Comparison of ENCODE assay signal across 8 mouse cellular contexts in genomic region chr19:37174116-37174715, GRCm38 (mm10). TPM values are rescaled to one million over a fixed set of nuclear protein-coding genes. Genes with fewer than 3 reads are reported as not detected.
DNase-seq lines count a peak whose midpoint lies in the region; ATAC-seq and TF ChIP-seq lines count a peak whose summit lies in the region.

No protein-coding gene starts in this region.

- peak overlapping the region; percentile 98 for H3K4me2 ChIP-seq in forebrain, embryonic 11.5 days (ENCODE audit: low read depth, low read length, severe bottlenecking)

- peaks cover 0 to 2% of the 10 kb centered on the region in 2 experiments; a peak in 1 of 4 replicates for H3K36me3 ChIP-seq in MEL (ENCODE audit: control insufficient read depth in 1 of 2, insufficient read depth in 2 of 2, low read length in 2 of 2)
- H3K36me3 ChIP-seq in forebrain, embryonic 11.5 days (ENCODE audit: control insufficient read depth, insufficient read depth, low read length) = no peaks in the 10 kb centered on the region

- H3K27me3 ChIP-seq in MEL (ENCODE audit: control insufficient read depth in 1 of 2, insufficient read depth in 2 of 2, low read length in 2 of 2) = no peaks in the 10 kb centered on the region
- peaks cover 11% of the 10 kb centered on the region for H3K27me3 ChIP-seq in forebrain, embryonic 11.5 days (ENCODE audit: control insufficient read depth, insufficient read depth, low read length)

- H3K9ac ChIP-seq in MEL (ENCODE audit: control insufficient read depth, low read depth, low read length, poor library complexity, severe bottlenecking) = peak overlapping the region; percentile 61
- peak overlapping the region; percentile 63 for H3K9ac ChIP-seq in forebrain, embryonic 11.5 days (ENCODE audit: low read length)

- no peak for TF ChIP-seq RAD21 in MEL (IDR thresholded peaks at IDR 0.05; ENCODE audit: low read depth, low read length)

- no peak for TF ChIP-seq POLR2A in MEL (IDR thresholded peaks at IDR 0.05; ENCODE audit: control insufficient read depth in 1 of 2, insufficient read depth in 1 of 2, low read depth in 1 of 2, low read length in 2 of 2, poor library complexity in 1 of 2)

- WGBS in forebrain, embryonic 11.5 days = under 1% methylated on average over 62 of the region's 70 CpGs

- no peaks in the 10 kb centered on the region; the same call in 1 of the 2 replicates for H3K79me2 ChIP-seq in MEL (ENCODE audit: control insufficient read depth, insufficient read depth, low read length, poor library complexity)

- no peak for TF ChIP-seq CTCF in MEL (IDR thresholded peaks at IDR 0.05 in 2 of 3, conservative IDR thresholded peaks at IDR 0.05 in 1 of 3; ENCODE audit: control insufficient read depth in 1 of 3, insufficient read depth in 1 of 3, low read depth in 2 of 3, low read length in 3 of 3, poor library complexity in 1 of 3, severe bottlenecking in 1 of 3)

- DNase-seq in MEL (ENCODE audit: low read depth, low spot score) = no peak
- DNase-seq in brain, adult 2 months (ENCODE audit: low read depth, low spot score) = peak; percentile 66
- peak; percentile 78 for DNase-seq in forebrain, embryonic 11.5 days (ENCODE audit: low spot score)
- peak; percentile 63 to 68 for DNase-seq in heart, postnatal 14 days
- DNase-seq in layer of hippocampus, adult 9-11 months = peak; percentile 54
- peak; percentile 44 for DNase-seq in lung, postnatal 14 days
- DNase-seq in ovary, postnatal 14 days (ENCODE audit: low spot score) = peak; percentile 51
- DNase-seq in urinary bladder, postnatal 36 days (ENCODE audit: low spot score in 2 of 2) = peak; percentile 22 to 24

- TF ChIP-seq EP300 in MEL (IDR thresholded peaks at IDR 0.05; ENCODE audit: low read depth in 1 of 2, low read length in 2 of 2) = no peak

- no peaks in the 10 kb centered on the region for H3K9me3 ChIP-seq in MEL (replicated peaks; ENCODE audit: insufficient read depth, low read length)
- no peaks in the 10 kb centered on the region for H3K9me3 ChIP-seq in forebrain, embryonic 11.5 days (ENCODE audit: control insufficient read depth, low read length)

- H3K4me3 ChIP-seq in MEL (ENCODE audit: control insufficient read depth in 1 of 2, insufficient read depth in 1 of 2, low read depth in 2 of 2, low read length in 2 of 2) = peak overlapping the region; percentile 80 to 91
- H3K4me3 ChIP-seq in forebrain, embryonic 11.5 days (ENCODE audit: low read depth, low read length) = peak overlapping the region; percentile 69

- peaks cover 2 to 6% of the 10 kb centered on the region in 2 experiments; a peak in 2 of 4 replicates for H3K4me1 ChIP-seq in MEL (ENCODE audit: control insufficient read depth in 1 of 2, insufficient read depth in 2 of 2, low read length in 2 of 2)
- peaks cover 7% of the 10 kb centered on the region; the same call in 1 of the 2 replicates for H3K4me1 ChIP-seq in forebrain, embryonic 11.5 days (replicated peaks; ENCODE audit: control insufficient read depth, insufficient read depth, low read length)

- intact Hi-C loops in heart, postnatal 14 days (cut with DNase I) = loop anchor here (2.0 to 5.0 kb wide), 3 partner anchors 33 to 97 kb away; partner anchors contain the start of gene March5

- peak; percentile 64 for ATAC-seq in forebrain, embryonic 11.5 days (replicated peaks; ENCODE audit: low FRiP score)

- H3K27ac ChIP-seq in MEL (ENCODE audit: control insufficient read depth, low read depth, low read length) = no peak overlapping the region
- H3K27ac ChIP-seq in forebrain, embryonic 11.5 days (ENCODE audit: low read depth, low read length) = 0 out of 2 replicates have a peak overlapping the region, but pooled peaks have one; percentile 31

TF ChIP-seq in MEL, 35 proteins besides CTCF, POLR2A, EP300 and RAD21:
- TF ChIP-seq POLR2AphosphoS2 (IDR thresholded peaks at IDR 0.05; ENCODE audit: low read length) (no peak), MYC (IDR thresholded peaks at IDR 0.05; ENCODE audit: low read depth, low read length) (no peak), USF1 (IDR thresholded peaks at IDR 0.05; ENCODE audit: low read depth, low read length) (no peak), GATA1 (IDR thresholded peaks at IDR 0.05; ENCODE audit: low read depth, low read length) (no peak), SIN3A (IDR thresholded peaks at IDR 0.05; ENCODE audit: low read length) (no peak), NRF1 (IDR thresholded peaks at IDR 0.05; ENCODE audit: insufficient read depth, low read depth, low read length, poor library complexity, severe bottlenecking) (no peak), MAFK (IDR thresholded peaks at IDR 0.05; ENCODE audit: borderline replicate concordance, low read depth, low read length) (no peak), KAT2A (conservative IDR thresholded peaks at IDR 0.05; ENCODE audit: low read depth, low read length) (no peak), SMC3 (IDR thresholded peaks at IDR 0.05; ENCODE audit: low read depth, low read length) (no peak), MYB (IDR thresholded peaks at IDR 0.05; ENCODE audit: low read depth, low read length) (no peak), MAZ (IDR thresholded peaks at IDR 0.05; ENCODE audit: low read depth, low read length) (no peak), GABPA (IDR thresholded peaks at IDR 0.05; ENCODE audit: low read depth, low read length) (no peak), MAX (IDR thresholded peaks at IDR 0.05; ENCODE audit: low read length) (no peak), RCOR1 (IDR thresholded peaks at IDR 0.05; ENCODE audit: low read depth, low read length) (no peak), BHLHE40 (IDR thresholded peaks at IDR 0.05; ENCODE audit: borderline replicate concordance, low read depth, low read length) (no peak), ETS1 (IDR thresholded peaks at IDR 0.05; ENCODE audit: low read depth, low read length) (no peak)

RNA-seq across cellular contexts. Expression of gene March5, which starts 33.1 kb away (rescaled TPM):
- 65.6 and 68.5 TPM in 2 replicates for total RNA-seq in MEL (2012; rRNA removed)
- polyA plus RNA-seq in MEL (2012; ENCODE audit: insufficient read depth in 1 of 2, insufficient read length in 2 of 2, low read depth in 1 of 2, low replicate concordance in 2 of 2, missing spikeins in 1 of 2) = 10 to 100 TPM in 1 of 2 experiments, not detected in 1; 83.5 TPM
- polyA plus RNA-seq in forebrain, embryonic 11.5 days (2014; fragmentation: Nextera tagmentation; extraction: Ambion mirVana) = 146 and 165 TPM in 2 replicates
- total RNA-seq in heart, postnatal 14 days (2021) = 10 to 100 TPM; 83.4 to 84.3 TPM

RNA-seq across cellular contexts. Expression of gene Cpeb3, which starts 34.2 kb away (rescaled TPM):
- 0.29 and 0.35 TPM in 2 replicates for total RNA-seq in MEL (2012; rRNA removed)
- under 1 TPM in 1 of 2 experiments, not detected in 1; 0.93 TPM for polyA plus RNA-seq in MEL (2012; ENCODE audit: insufficient read depth in 1 of 2, insufficient read length in 2 of 2, low read depth in 1 of 2, low replicate concordance in 2 of 2, missing spikeins in 1 of 2)
- 1.6 and 2.4 TPM in 2 replicates for polyA plus RNA-seq in forebrain, embryonic 11.5 days (2014; fragmentation: Nextera tagmentation; extraction: Ambion mirVana)
- total RNA-seq in heart, postnatal 14 days (2021) = 10 to 100 TPM; 62.6 to 76.8 TPM

Comparison
In these comparisons a context has a peak if more than half of its experiments do, and no peak if none do; other contexts are left out.
1. RNA of gene Cpeb3, which starts 34.2 kb away (total RNA-seq): 62.6 to 76.8 TPM in heart, postnatal 14 days; 0.29 to 0.35 TPM in MEL; every median in the first group is over 10 times any median in the second.